Mouse (Mus musculus): ENCODE measurements around the gene Retreg1. TPM values are rescaled to one million over a fixed set of nuclear protein-coding genes. Genes with fewer than 3 reads are reported as not detected.

Retreg1 gene
- total RNA-seq, 2 experiments from 2014 or later: 23.1 to 30.4 TPM

GRCm38 (mm10) chr15:25876601-25877161 is 33.7 kb downstream of the Retreg1 start:
- no peak for ATAC-seq (replicated peaks; ENCODE audit: poor library complexity, severe bottlenecking)

DNA sequence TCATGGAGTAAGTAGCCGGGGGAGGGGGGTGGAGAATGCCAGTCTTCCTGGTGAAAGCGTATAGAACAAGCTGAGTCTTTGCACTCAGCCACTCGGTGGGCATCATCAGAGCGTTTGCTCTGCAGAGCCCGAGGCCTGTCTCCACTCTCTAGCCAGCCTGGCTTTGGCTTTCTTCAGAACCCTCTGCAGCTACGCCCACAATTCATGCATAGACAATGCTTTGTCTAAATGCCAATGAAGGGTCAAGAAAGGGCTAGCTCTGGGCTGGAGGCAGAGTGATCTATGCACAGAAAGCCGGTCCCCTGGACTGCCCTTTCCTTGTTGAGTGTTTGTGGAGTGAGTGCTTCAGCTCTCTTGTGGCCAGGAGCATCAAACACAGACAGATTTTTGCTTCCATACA is 34.8 kb downstream of the Retreg1 start:
- no peak for ATAC-seq (replicated peaks; ENCODE audit: poor library complexity, severe bottlenecking)

DNA sequence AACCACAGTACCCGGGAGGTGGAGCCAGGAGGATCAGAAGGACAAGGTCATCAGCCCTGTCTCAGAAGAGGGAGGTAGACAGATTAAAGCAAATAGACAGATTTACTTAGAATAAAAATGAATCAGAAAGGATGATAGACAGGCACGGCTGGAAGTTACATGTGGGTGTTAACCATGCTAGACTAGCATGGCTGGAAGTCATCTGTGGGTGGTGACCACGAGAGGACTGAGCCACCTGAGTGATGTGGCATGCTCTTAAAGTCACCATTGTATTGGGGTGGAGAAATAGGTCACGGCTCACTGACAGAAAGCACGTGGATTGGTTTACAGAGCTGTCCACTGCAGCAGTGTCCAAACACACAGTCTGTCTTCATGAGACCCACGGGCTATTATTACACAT is 36.2 kb downstream of the Retreg1 start:
- no peak for ATAC-seq (replicated peaks; ENCODE audit: poor library complexity, severe bottlenecking)

DNA sequence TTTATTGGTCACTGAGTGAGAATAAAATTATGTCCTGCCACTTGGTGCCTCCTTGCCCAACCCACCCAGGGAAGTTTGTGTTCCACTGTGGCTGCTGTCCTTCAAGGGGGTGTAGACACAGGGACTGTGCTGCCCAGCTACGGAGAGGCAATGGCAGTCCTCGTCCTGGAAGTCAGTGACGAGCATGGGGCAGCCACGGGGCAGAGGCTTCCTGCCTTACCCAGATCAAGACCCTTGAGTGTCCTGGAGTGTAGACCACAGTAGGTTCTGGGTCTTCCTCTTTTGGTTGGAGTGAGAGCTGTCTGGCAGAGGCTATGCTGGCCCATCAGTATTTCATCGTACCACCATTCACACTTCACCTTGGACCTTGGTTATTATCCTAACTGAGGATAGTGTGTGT is 37.2 kb downstream of the Retreg1 start:
- ATAC-seq (replicated peaks; ENCODE audit: poor library complexity, severe bottlenecking): peak; percentile 82

- ATAC-seq (replicated peaks; ENCODE audit: poor library complexity, severe bottlenecking): no peak
Observed at GRCm38 (mm10) chr15:25882002-25882401, 39.0 kb downstream of the Retreg1 start.

DNA sequence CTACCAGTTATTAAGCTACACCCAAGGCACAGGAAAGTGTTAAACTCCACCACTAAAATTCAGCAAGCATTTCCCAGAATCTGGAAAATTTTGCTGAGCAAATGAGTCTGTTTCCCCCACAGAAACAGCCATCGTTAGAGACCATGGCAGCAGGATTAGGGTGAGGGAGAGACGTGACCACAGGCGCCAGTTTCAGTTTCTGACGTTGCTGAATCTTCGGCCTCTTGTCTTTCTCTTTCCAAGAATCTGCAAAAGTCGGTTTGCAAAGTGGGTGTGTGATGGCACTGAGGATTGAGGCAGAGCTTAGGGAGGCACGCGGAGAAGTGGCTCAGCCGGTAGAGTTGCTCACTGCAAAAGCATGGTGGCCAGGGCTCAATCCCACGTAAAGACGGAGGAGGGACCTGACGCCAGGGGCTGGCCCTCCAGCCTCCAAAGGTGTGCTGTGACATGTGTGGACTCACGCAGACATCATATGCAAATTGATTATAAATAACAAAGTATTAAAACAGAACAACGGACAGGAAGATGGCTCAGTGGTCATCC is 41.5 kb downstream of the Retreg1 start:
- peak; percentile 58 for ATAC-seq (replicated peaks; ENCODE audit: poor library complexity, severe bottlenecking)

DNA sequence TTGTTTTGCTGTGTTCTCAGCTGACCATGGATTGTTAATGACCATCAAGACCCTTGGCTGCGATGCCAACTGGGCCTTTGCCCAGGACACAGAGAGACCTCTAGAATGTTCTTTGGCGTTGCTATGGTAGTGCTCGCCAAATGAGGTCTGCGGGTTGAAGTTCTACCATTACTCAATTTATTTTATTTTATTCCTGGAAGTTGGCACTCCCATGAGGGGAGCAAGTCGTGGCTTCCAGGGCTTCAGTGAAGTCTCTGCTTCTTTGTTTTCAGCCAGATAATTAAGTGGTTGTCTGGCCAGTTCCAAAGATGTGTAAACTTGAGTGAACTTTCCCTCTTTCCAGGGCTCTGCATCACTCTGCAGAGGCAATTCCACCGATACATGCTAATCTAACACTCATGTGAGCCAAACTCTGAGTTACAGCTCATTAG is 43.6 kb downstream of the Retreg1 start:
- ATAC-seq (replicated peaks; ENCODE audit: poor library complexity, severe bottlenecking): no peak

DNA sequence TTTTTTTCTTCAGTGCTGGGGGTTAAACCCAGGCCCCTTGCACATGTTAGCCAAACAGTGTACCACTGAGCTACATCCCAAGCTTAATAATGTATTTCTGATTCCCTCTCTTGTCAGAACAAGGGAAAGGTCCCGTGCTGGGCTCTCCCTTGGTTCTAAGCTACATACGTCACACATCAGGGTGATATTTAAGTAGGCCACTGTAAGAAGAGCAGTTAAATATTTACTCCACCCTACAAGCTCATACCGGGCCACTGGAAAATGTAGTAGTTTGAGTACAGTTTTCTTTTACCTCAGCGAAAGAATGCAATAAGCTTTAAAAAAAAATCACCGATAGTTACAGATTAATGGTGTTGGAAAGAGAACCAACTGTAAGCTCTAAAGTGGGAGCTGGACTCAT is 46.9 kb downstream of the Retreg1 start:
- no peak for ATAC-seq (replicated peaks; ENCODE audit: poor library complexity, severe bottlenecking)

DNA sequence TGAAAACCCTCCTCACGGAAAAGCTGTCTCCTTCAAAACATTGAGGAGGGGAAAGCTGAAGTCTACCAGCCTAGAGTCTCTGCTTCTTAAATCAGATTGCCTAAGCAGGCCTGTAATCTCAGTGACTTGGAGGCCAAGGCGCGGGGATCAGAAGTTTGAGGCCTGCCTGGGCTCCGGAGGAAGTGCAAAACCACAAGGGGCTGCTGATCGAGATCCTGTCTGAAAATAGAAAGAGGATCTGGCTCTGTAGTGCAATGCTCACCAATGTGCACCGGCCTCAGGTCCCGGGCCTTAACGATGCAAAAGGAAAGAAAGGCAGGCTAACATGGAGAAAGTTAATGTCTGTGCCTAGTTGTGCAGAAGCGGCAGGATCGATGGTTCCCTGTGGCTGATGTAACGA is 48.6 kb downstream of the Retreg1 start:
- peak; percentile 93 for ATAC-seq (replicated peaks; ENCODE audit: poor library complexity, severe bottlenecking)

DNA sequence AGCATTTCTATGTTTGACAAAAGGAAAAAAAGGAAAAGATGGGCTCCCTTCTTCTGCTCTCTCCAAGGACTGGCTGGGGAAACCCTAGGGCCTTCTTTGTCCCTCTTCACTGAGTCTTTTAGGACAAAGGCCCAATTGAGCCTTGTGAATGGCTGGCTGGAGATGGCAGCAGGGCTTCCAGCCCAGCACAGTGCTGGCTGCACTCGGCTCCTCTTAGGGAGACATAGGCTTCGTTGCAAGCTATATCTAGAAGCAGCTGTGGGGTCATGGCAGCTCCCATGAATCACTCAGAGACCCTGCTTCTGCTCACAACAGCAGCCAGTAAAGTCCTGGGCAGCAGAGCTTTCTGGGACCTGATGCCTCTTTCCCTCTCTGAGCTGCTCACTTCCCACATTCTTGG is 50.3 kb downstream of the Retreg1 start:
- no peak for ATAC-seq (replicated peaks; ENCODE audit: poor library complexity, severe bottlenecking)

GRCm38 (mm10) chr15:25896783-25897182 is 53.8 kb downstream of the Retreg1 start:
- ATAC-seq (replicated peaks; ENCODE audit: poor library complexity, severe bottlenecking): peak; percentile 80

DNA sequence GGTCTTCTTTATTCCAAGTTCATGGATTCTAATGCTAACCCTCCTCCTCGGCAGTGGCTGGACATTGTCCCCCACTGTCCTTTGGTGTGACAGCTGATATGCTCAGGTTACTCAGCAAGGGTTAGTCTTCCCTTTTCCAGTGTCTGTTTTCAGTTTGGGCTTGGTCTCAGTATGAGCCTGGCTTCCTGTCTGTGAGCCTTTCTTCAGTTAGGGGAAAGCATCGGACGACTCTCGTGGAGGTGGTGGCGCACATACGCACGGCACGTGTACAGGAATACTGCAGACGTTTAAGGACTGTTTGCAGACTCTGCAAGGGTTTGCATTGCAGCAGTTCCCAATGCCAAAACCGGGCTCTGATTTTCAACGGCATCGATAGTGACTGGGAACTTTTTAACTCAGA is 54.6 kb downstream of the Retreg1 start:
- ATAC-seq (replicated peaks; ENCODE audit: poor library complexity, severe bottlenecking): peak; percentile 45

DNA sequence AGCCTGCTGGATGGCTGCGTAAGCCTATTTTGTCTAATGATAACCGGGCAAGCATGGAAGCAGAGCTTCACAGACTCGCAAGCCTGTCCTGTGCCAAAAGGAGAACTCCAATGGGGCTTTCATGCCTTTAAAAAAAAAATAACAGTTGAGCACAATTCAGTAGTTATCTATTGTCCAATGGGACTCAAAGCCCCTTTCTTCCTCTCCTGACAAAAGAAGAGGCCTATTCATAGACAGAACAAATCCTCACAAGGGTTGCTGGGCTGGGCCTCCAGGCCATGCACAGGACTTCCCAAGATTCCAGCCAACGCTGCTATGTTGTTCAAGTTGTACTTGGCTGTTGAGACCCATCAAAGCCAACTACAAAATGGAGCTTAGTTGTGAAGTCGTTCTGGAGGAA is 56.0 kb downstream of the Retreg1 start:
- no peak for ATAC-seq (replicated peaks; ENCODE audit: poor library complexity, severe bottlenecking)

DNA sequence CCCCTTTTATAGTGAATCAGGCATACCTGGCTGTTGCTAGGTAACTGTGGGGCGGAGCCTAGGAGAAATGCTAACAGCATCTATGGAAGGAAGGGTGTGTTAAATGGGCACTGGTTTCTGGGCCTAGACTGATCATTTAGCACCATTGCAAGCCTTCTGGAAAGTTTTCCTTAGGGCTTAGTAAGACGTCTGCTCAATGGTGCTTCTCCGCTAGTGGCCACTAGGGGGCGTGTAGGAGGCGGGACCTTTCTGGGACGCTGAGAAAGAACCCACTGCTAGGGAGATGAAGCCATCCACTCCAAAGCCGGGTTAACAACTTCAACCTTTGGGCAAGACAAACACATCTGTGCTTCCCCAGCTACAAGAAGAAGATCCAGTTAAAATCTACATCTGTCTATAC is 57.6 kb downstream of the Retreg1 start:
- peak; percentile 41 for ATAC-seq (replicated peaks; ENCODE audit: poor library complexity, severe bottlenecking)

- ATAC-seq (replicated peaks; ENCODE audit: poor library complexity, severe bottlenecking): peak; percentile 72
Observed at GRCm38 (mm10) chr15:25902931-25903615, 60.1 kb downstream of the Retreg1 start.

- peak; percentile 36 for ATAC-seq (replicated peaks; ENCODE audit: poor library complexity, severe bottlenecking)
Observed at GRCm38 (mm10) chr15:25904435-25905021, 61.5 kb downstream of the Retreg1 start.

DNA sequence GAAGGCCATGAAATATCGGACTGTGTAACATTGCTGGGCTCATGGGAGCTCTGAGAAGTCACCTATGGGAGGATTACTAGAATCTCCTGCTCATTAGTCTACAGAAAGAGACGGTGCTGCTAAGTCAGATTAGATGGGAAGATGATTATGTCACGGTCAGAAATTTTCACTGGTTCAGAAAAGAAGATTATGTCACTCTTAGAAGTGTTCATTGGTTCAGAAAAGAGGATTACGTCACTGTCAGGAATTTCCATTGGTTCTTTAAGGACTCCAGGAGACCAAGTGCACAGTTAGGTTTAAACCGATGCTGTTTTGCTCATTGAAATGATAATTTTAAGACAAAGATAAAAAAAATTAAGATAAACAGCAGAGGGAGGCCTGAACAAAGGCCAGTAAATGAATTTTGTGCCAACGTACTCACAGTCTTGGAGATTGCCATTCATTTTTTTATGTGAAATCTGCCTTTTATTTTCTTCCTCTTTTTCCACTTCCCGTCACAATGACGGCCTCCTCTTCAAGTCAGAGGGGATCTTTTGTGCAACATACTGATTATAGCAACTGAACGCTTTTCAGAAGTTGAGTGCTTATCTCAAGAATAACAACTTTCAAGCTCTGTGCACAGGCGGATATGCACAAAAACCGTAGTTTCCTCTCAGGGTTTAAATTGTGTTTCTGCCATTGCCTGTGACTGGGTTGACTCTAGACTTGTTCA is 67.0 kb downstream of the Retreg1 start:
- peak; percentile 66 for ATAC-seq (replicated peaks; ENCODE audit: poor library complexity, severe bottlenecking)

GRCm38 (mm10) chr15:25910495-25910865 is 67.5 kb downstream of the Retreg1 start:
- no peak for ATAC-seq (replicated peaks; ENCODE audit: poor library complexity, severe bottlenecking)

- peak; percentile 12 for ATAC-seq (replicated peaks; ENCODE audit: poor library complexity, severe bottlenecking)
Observed at GRCm38 (mm10) chr15:25910924-25911323, 67.9 kb downstream of the Retreg1 start.

- no peak for ATAC-seq (replicated peaks; ENCODE audit: poor library complexity, severe bottlenecking)
Observed at GRCm38 (mm10) chr15:25912911-25913310, 69.9 kb downstream of the Retreg1 start.

GRCm38 (mm10) chr15:25913659-25914058 is 70.7 kb downstream of the Retreg1 start:
- ATAC-seq (replicated peaks; ENCODE audit: poor library complexity, severe bottlenecking): no peak

All from granulocyte monocyte progenitor cell, adult 5-6 weeks (primary cell).